18 mouse cellular contexts compared by ENCODE assay signal in the genomic region with DNA sequence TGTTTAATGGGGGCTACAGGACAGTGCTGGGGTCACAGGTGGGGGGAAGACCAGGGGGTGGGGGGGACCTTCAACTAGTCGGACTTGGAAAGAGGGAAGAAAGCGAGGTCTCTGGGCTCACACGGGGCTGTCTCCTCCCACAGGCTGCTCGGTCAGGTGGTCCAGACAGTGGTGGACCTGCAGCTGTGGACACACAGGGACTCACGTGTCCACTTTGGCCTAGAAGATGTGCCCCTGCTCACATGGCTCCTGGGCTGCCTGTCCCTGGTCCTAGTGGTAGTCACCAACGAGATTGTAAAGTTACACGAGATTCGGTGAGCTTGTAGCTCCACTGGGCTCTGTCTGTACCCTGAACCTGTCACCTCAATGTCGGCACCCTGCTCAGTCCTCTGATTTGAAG. TPM values are rescaled to one million over a fixed set of nuclear protein-coding genes. Genes with fewer than 3 reads are reported as not detected.
DNase-seq lines count a peak whose midpoint lies in the region; ATAC-seq and TF ChIP-seq lines count a peak whose summit lies in the region.
"Had no signal": no experiment of that assay in that cellular context is flagged by ENCODE, and none has a peak within 500 bp of the region (broad histone marks: within the 10 kb centered on the region; RNA-seq: fewer than 3 reads in every experiment).

No protein-coding gene starts in this region.

- no peak overlapping the region for H3K9ac ChIP-seq in forebrain, embryonic 12.5 days
- no peak overlapping the region for H3K9ac ChIP-seq in forebrain, embryonic 11.5 days (ENCODE audit: low read length)
- H3K9ac ChIP-seq in heart, postnatal 0 days (replicated peaks; ENCODE audit: low read depth, low read length), result no peak overlapping the region
- no peak overlapping the region for H3K9ac ChIP-seq in heart, embryonic 11.5 days (ENCODE audit: low read depth, low read length)
- H3K9ac ChIP-seq in liver, embryonic 12.5 days, result no peak overlapping the region
- H3K9ac ChIP-seq in liver, embryonic 11.5 days (ENCODE audit: low read depth, low read length), result no peak overlapping the region
- H3K9ac ChIP-seq in liver, postnatal 0 days (replicated peaks), result no peak overlapping the region
- H3K9ac ChIP-seq: forebrain, embryonic 15.5 days; hindbrain, embryonic 15.5 days had no signal

- WGBS in forebrain, embryonic 12.5 days, result 89% methylated on average over 9 of the region's 9 CpGs
- 82% methylated on average over 9 of the region's 9 CpGs for WGBS in forebrain, embryonic 11.5 days
- 53% methylated on average over 9 of the region's 9 CpGs for WGBS in heart, postnatal 0 days
- WGBS in heart, embryonic 11.5 days (ENCODE audit: insufficient replicate concordance), result 76% methylated on average over 9 of the region's 9 CpGs
- WGBS in liver, embryonic 12.5 days (ENCODE audit: insufficient replicate concordance), result 81% methylated on average over 9 of the region's 9 CpGs
- WGBS in liver, embryonic 11.5 days, result 92% methylated on average over 9 of the region's 9 CpGs
- WGBS in liver, postnatal 0 days (ENCODE audit: insufficient replicate concordance), result 73% methylated on average over 8 of the region's 9 CpGs

- H3K9me3 ChIP-seq in forebrain, embryonic 12.5 days, result no peaks in the 10 kb centered on the region
- no peaks in the 10 kb centered on the region for H3K9me3 ChIP-seq in forebrain, embryonic 11.5 days (ENCODE audit: control insufficient read depth, low read length)
- H3K9me3 ChIP-seq in heart, postnatal 0 days (replicated peaks; ENCODE audit: control insufficient read depth, low read length), result no peaks in the 10 kb centered on the region
- no peaks in the 10 kb centered on the region for H3K9me3 ChIP-seq in heart, embryonic 11.5 days (replicated peaks; ENCODE audit: control insufficient read depth, low read length)
- H3K9me3 ChIP-seq in liver, embryonic 12.5 days (replicated peaks), result no peaks in the 10 kb centered on the region
- H3K9me3 ChIP-seq in liver, embryonic 11.5 days (ENCODE audit: control insufficient read depth, low read length), result no peaks in the 10 kb centered on the region
- H3K9me3 ChIP-seq in liver, postnatal 0 days (ENCODE audit: low read length), result no peaks in the 10 kb centered on the region
- H3K9me3 ChIP-seq: embryonic facial prominence, embryonic 10.5 days; forebrain, embryonic 15.5 days; G1E; hindbrain, embryonic 15.5 days had no signal

- H3K4me2 ChIP-seq in forebrain, embryonic 12.5 days, result no peak overlapping the region
- no peak overlapping the region for H3K4me2 ChIP-seq in forebrain, embryonic 11.5 days (ENCODE audit: low read depth, low read length, severe bottlenecking)
- no peak overlapping the region for H3K4me2 ChIP-seq in heart, postnatal 0 days (ENCODE audit: low read depth, low read length)
- H3K4me2 ChIP-seq in heart, embryonic 11.5 days, result no peak overlapping the region
- no peak overlapping the region for H3K4me2 ChIP-seq in liver, embryonic 12.5 days
- no peak overlapping the region for H3K4me2 ChIP-seq in liver, embryonic 11.5 days
- H3K4me2 ChIP-seq in liver, postnatal 0 days (ENCODE audit: low read depth, low read length), result no peak overlapping the region
- H3K4me2 ChIP-seq: forebrain, embryonic 15.5 days; hindbrain, embryonic 15.5 days had no signal

- no peaks in the 10 kb centered on the region for H3K4me1 ChIP-seq in forebrain, embryonic 12.5 days
- no peaks in the 10 kb centered on the region for H3K4me1 ChIP-seq in forebrain, embryonic 11.5 days (replicated peaks; ENCODE audit: control insufficient read depth, insufficient read depth, low read length)
- H3K4me1 ChIP-seq in heart, postnatal 0 days (ENCODE audit: control insufficient read depth, insufficient read depth), result no peaks in the 10 kb centered on the region
- H3K4me1 ChIP-seq in heart, embryonic 11.5 days (ENCODE audit: control insufficient read depth, insufficient read depth, low read length), result 0 out of 2 replicates have a peak, but pooled peaks cover 3% of the 10 kb centered on the region
- H3K4me1 ChIP-seq in liver, embryonic 12.5 days, result peaks cover 19% of the 10 kb centered on the region
- no peaks in the 10 kb centered on the region for H3K4me1 ChIP-seq in liver, embryonic 11.5 days (replicated peaks; ENCODE audit: control insufficient read depth, insufficient read depth, low read length)
- no peaks in the 10 kb centered on the region for H3K4me1 ChIP-seq in liver, postnatal 0 days (ENCODE audit: insufficient read depth)
- H3K4me1 ChIP-seq: embryonic facial prominence, embryonic 10.5 days; forebrain, embryonic 15.5 days; hindbrain, embryonic 15.5 days had no signal

- H3K27ac ChIP-seq in forebrain, embryonic 12.5 days, result 0 out of 2 replicates have a peak overlapping the region, but pooled peaks have one; percentile 20
- no peak overlapping the region for H3K27ac ChIP-seq in forebrain, embryonic 11.5 days (ENCODE audit: low read depth, low read length)
- peak overlapping the region; percentile 48; the same call in 1 of the 2 replicates for H3K27ac ChIP-seq in heart, postnatal 0 days (ENCODE audit: low read depth)
- no peak overlapping the region for H3K27ac ChIP-seq in heart, embryonic 11.5 days (ENCODE audit: low read depth, low read length)
- H3K27ac ChIP-seq in liver, embryonic 12.5 days, result peak overlapping the region; percentile 20; the same call in 1 of the 2 replicates
- H3K27ac ChIP-seq in liver, embryonic 11.5 days (ENCODE audit: low read depth, low read length), result no peak overlapping the region
- H3K27ac ChIP-seq in liver, postnatal 0 days (ENCODE audit: low read depth), result no peak overlapping the region
- H3K27ac ChIP-seq: embryonic facial prominence, embryonic 10.5 days; forebrain, embryonic 15.5 days; hindbrain, embryonic 15.5 days had no signal

- TF ChIP-seq CTCF in heart, postnatal 0 days (IDR thresholded peaks at IDR 0.05; ENCODE audit: low read depth), result no peak
- no peak for TF ChIP-seq CTCF in liver, postnatal 0 days (IDR thresholded peaks at IDR 0.05; ENCODE audit: low read depth)

- ATAC-seq in forebrain, embryonic 12.5 days (ENCODE audit: low FRiP score), result no peak
- no peak for ATAC-seq in forebrain, embryonic 11.5 days (replicated peaks; ENCODE audit: low FRiP score)
- ATAC-seq in heart, postnatal 0 days (ENCODE audit: insufficient read depth, low read depth), result no peak
- no peak for ATAC-seq in heart, embryonic 11.5 days (replicated peaks; ENCODE audit: insufficient number of reproducible peaks, low FRiP score, low TSS enrichment)
- ATAC-seq in liver, embryonic 12.5 days, result no peak
- no peak for ATAC-seq in liver, embryonic 11.5 days (replicated peaks; ENCODE audit: low FRiP score)
- ATAC-seq in liver, postnatal 0 days, result peak; percentile 48
- ATAC-seq: CD4-positive, CD25-positive, alpha-beta regulatory T cell, adult 4 months; forebrain, embryonic 15.5 days had no signal

- H3K4me3 ChIP-seq in forebrain, embryonic 12.5 days (replicated peaks), result no peak overlapping the region
- H3K4me3 ChIP-seq in forebrain, embryonic 11.5 days (ENCODE audit: low read depth, low read length), result no peak overlapping the region
- H3K4me3 ChIP-seq in heart, postnatal 0 days (ENCODE audit: low read depth, low read length), result no peak overlapping the region
- no peak overlapping the region for H3K4me3 ChIP-seq in heart, embryonic 11.5 days (ENCODE audit: low read depth, low read length)
- H3K4me3 ChIP-seq in liver, embryonic 12.5 days, result no peak overlapping the region
- no peak overlapping the region for H3K4me3 ChIP-seq in liver, embryonic 11.5 days (ENCODE audit: low read depth, low read length)
- H3K4me3 ChIP-seq in liver, postnatal 0 days (ENCODE audit: low read depth, low read length), result no peak overlapping the region
- H3K4me3 ChIP-seq: embryonic facial prominence, embryonic 10.5 days; forebrain, embryonic 15.5 days; hindbrain, embryonic 15.5 days had no signal

- no peaks in the 10 kb centered on the region for H3K27me3 ChIP-seq in forebrain, embryonic 12.5 days
- no peaks in the 10 kb centered on the region for H3K27me3 ChIP-seq in forebrain, embryonic 11.5 days (ENCODE audit: control insufficient read depth, insufficient read depth, low read length)
- H3K27me3 ChIP-seq in heart, postnatal 0 days (ENCODE audit: control insufficient read depth, insufficient read depth, low read length), result no peaks in the 10 kb centered on the region
- no peaks in the 10 kb centered on the region for H3K27me3 ChIP-seq in heart, embryonic 11.5 days (ENCODE audit: control insufficient read depth, insufficient read depth, low read length)
- no peaks in the 10 kb centered on the region for H3K27me3 ChIP-seq in liver, embryonic 12.5 days (replicated peaks)
- no peaks in the 10 kb centered on the region for H3K27me3 ChIP-seq in liver, embryonic 11.5 days (replicated peaks; ENCODE audit: control insufficient read depth, insufficient read depth, low read length)
- H3K27me3 ChIP-seq in liver, postnatal 0 days (ENCODE audit: insufficient read depth, low read length), result no peaks in the 10 kb centered on the region
- H3K27me3 ChIP-seq: forebrain, embryonic 15.5 days; hindbrain, embryonic 15.5 days had no signal

- peaks cover 98% of the 10 kb centered on the region for H3K36me3 ChIP-seq in forebrain, embryonic 12.5 days (replicated peaks)
- H3K36me3 ChIP-seq in forebrain, embryonic 11.5 days (ENCODE audit: control insufficient read depth, insufficient read depth, low read length), result peaks cover 7% of the 10 kb centered on the region
- H3K36me3 ChIP-seq in heart, postnatal 0 days (replicated peaks; ENCODE audit: control insufficient read depth, insufficient read depth, low read length), result peaks cover 100% of the 10 kb centered on the region
- peaks cover 62% of the 10 kb centered on the region for H3K36me3 ChIP-seq in heart, embryonic 11.5 days (ENCODE audit: control insufficient read depth, insufficient read depth, low read length)
- peaks cover 100% of the 10 kb centered on the region for H3K36me3 ChIP-seq in liver, embryonic 12.5 days
- peaks cover 56% of the 10 kb centered on the region for H3K36me3 ChIP-seq in liver, embryonic 11.5 days (ENCODE audit: control insufficient read depth, insufficient read depth, low read length)
- peaks cover 67% of the 10 kb centered on the region for H3K36me3 ChIP-seq in liver, postnatal 0 days (replicated peaks; ENCODE audit: insufficient read depth, low read length)

- DNase-seq in forebrain, embryonic 11.5 days (ENCODE audit: low spot score), result no peak
- DNase-seq in heart, postnatal 0 days (ENCODE audit: low spot score), result no peak
- DNase-seq in liver, embryonic 11.5 days (ENCODE audit: low spot score), result no peak
- no peak for DNase-seq in liver, postnatal 0 days
- DNase-seq: adrenal gland, adult 8-10 months; adrenal gland, postnatal 36 days; B cell, adult 2 months; cerebellum, adult 2 months; cerebellum, postnatal 10 days; heart, adult 18-20 months had no signal

- TF ChIP-seq EP300 in heart, postnatal 0 days (IDR thresholded peaks at IDR 0.05; ENCODE audit: low read depth), result no peak
- TF ChIP-seq EP300 in liver, postnatal 0 days (IDR thresholded peaks at IDR 0.05; ENCODE audit: low read depth), result no peak

RNA-seq across cellular contexts. Expression of a gene that starts 15.8 kb away (rescaled TPM):
- 15.5 and 19.5 TPM in 2 replicates for polyA plus RNA-seq in forebrain, embryonic 12.5 days (2016; fragmentation: Nextera tagmentation; extraction: Ambion mirVana)
- 20.4 and 21.2 TPM in 2 replicates for polyA plus RNA-seq in forebrain, embryonic 11.5 days (2014; fragmentation: Nextera tagmentation; extraction: Ambion mirVana)
- total RNA-seq in heart, postnatal 0 days (2014; rRNA removed; ENCODE audit: low replicate concordance), result 62.1 and 107 TPM in 2 replicates
- polyA plus RNA-seq in heart, postnatal 0 days (2015; fragmentation: Nextera tagmentation; extraction: Ambion mirVana), result 12.6 and 14.2 TPM in 2 replicates
- polyA plus RNA-seq in heart, embryonic 11.5 days (2014; fragmentation: Nextera tagmentation; extraction: Ambion mirVana), result 17.4 and 18.1 TPM in 2 replicates
- polyA plus RNA-seq in liver, embryonic 12.5 days (2016; fragmentation: Nextera tagmentation; extraction: Ambion mirVana), result 8.3 and 9.2 TPM in 2 replicates
- 13.5 and 14.0 TPM in 2 replicates for polyA plus RNA-seq in liver, embryonic 11.5 days (2014; fragmentation: Nextera tagmentation; extraction: Ambion mirVana)
- 3.2 and 3.3 TPM in 2 replicates for polyA plus RNA-seq in liver, postnatal 0 days (2015; fragmentation: Nextera tagmentation; extraction: Ambion mirVana)

RNA-seq across cellular contexts. Expression of a gene that starts 16.9 kb away (rescaled TPM):
- 27.1 and 28.4 TPM in 2 replicates for polyA plus RNA-seq in forebrain, embryonic 12.5 days (2016; fragmentation: Nextera tagmentation; extraction: Ambion mirVana)
- polyA plus RNA-seq in forebrain, embryonic 11.5 days (2014; fragmentation: Nextera tagmentation; extraction: Ambion mirVana), result 29.4 and 33.4 TPM in 2 replicates
- total RNA-seq in heart, postnatal 0 days (2014; rRNA removed; ENCODE audit: low replicate concordance), result 35.5 and 58.5 TPM in 2 replicates
- 14.8 and 17.7 TPM in 2 replicates for polyA plus RNA-seq in heart, postnatal 0 days (2015; fragmentation: Nextera tagmentation; extraction: Ambion mirVana)
- polyA plus RNA-seq in heart, embryonic 11.5 days (2014; fragmentation: Nextera tagmentation; extraction: Ambion mirVana), result 20.8 TPM in 2 replicates
- polyA plus RNA-seq in liver, embryonic 12.5 days (2016; fragmentation: Nextera tagmentation; extraction: Ambion mirVana), result 23.5 and 25.6 TPM in 2 replicates
- 36.1 and 36.4 TPM in 2 replicates for polyA plus RNA-seq in liver, embryonic 11.5 days (2014; fragmentation: Nextera tagmentation; extraction: Ambion mirVana)
- 7.7 and 8.8 TPM in 2 replicates for polyA plus RNA-seq in liver, postnatal 0 days (2015; fragmentation: Nextera tagmentation; extraction: Ambion mirVana)

RNA-seq across cellular contexts. Expression of a gene that starts 26.2 kb away (rescaled TPM):
- 2.4 and 2.7 TPM in 2 replicates for polyA plus RNA-seq in forebrain, embryonic 12.5 days (2016; fragmentation: Nextera tagmentation; extraction: Ambion mirVana)
- 3.9 and 5.5 TPM in 2 replicates for polyA plus RNA-seq in forebrain, embryonic 11.5 days (2014; fragmentation: Nextera tagmentation; extraction: Ambion mirVana)
- total RNA-seq in heart, postnatal 0 days (2014; rRNA removed; ENCODE audit: low replicate concordance), result 49.8 and 85.5 TPM in 2 replicates
- 12.7 and 14.1 TPM in 2 replicates for polyA plus RNA-seq in heart, postnatal 0 days (2015; fragmentation: Nextera tagmentation; extraction: Ambion mirVana)
- polyA plus RNA-seq in heart, embryonic 11.5 days (2014; fragmentation: Nextera tagmentation; extraction: Ambion mirVana), result 21.5 and 22.4 TPM in 2 replicates
- 13.4 and 14.3 TPM in 2 replicates for polyA plus RNA-seq in liver, embryonic 12.5 days (2016; fragmentation: Nextera tagmentation; extraction: Ambion mirVana)
- polyA plus RNA-seq in liver, embryonic 11.5 days (2014; fragmentation: Nextera tagmentation; extraction: Ambion mirVana), result 15.6 and 18.7 TPM in 2 replicates
- polyA plus RNA-seq in liver, postnatal 0 days (2015; fragmentation: Nextera tagmentation; extraction: Ambion mirVana), result 15.1 and 20.9 TPM in 2 replicates

RNA-seq across cellular contexts. Expression of a gene that starts 32.4 kb away (rescaled TPM):
- 39.0 and 45.2 TPM in 2 replicates for polyA plus RNA-seq in forebrain, embryonic 12.5 days (2016; fragmentation: Nextera tagmentation; extraction: Ambion mirVana)
- 25.9 and 28.9 TPM in 2 replicates for polyA plus RNA-seq in forebrain, embryonic 11.5 days (2014; fragmentation: Nextera tagmentation; extraction: Ambion mirVana)
- 56.9 and 65.0 TPM in 2 replicates for total RNA-seq in heart, postnatal 0 days (2014; rRNA removed; ENCODE audit: low replicate concordance)
- polyA plus RNA-seq in heart, postnatal 0 days (2015; fragmentation: Nextera tagmentation; extraction: Ambion mirVana), result 32.5 and 34.0 TPM in 2 replicates
- 22.9 and 25.1 TPM in 2 replicates for polyA plus RNA-seq in heart, embryonic 11.5 days (2014; fragmentation: Nextera tagmentation; extraction: Ambion mirVana)
- polyA plus RNA-seq in liver, embryonic 12.5 days (2016; fragmentation: Nextera tagmentation; extraction: Ambion mirVana), result 16.9 and 17.0 TPM in 2 replicates
- 14.1 and 14.4 TPM in 2 replicates for polyA plus RNA-seq in liver, embryonic 11.5 days (2014; fragmentation: Nextera tagmentation; extraction: Ambion mirVana)
- 4.1 and 4.2 TPM in 2 replicates for polyA plus RNA-seq in liver, postnatal 0 days (2015; fragmentation: Nextera tagmentation; extraction: Ambion mirVana)

Comparison
In these comparisons a context has a peak if more than half of its experiments do, and no peak if none do; other contexts are left out.
1. H3K27ac ChIP-seq: peak in forebrain, embryonic 12.5 days (single experiment), heart, postnatal 0 days (single experiment) and liver, embryonic 12.5 days (single experiment); none in forebrain, embryonic 11.5 days (single experiment), heart, embryonic 11.5 days (single experiment), liver, embryonic 11.5 days (single experiment) and liver, postnatal 0 days (single experiment).